Mouse (Mus musculus) embryo, embryonic 10.5 days (tissue): ENCODE results near the gene Prf1.
A peak's percentile ranks its signal among the peaks of the same experiment; 100 is the strongest.

Experiments
- DNase-seq: peaks from one replicate; pipeline ENCODE4 v3.0.0-alpha.2; 2015; ENCODE audit warnings: low spot score

Prf1 gene

GRCm38 (mm10) chr10:61340247-61340646 is 42.6 kb downstream of the Prf1 start:
- DNase-seq, result no peak

GRCm38 (mm10) chr10:61341045-61341444 is 43.4 kb downstream of the Prf1 start:
- no peak for DNase-seq

- DNase-seq, result peak; percentile 70
These were observed 43.9 kb downstream of the Prf1 start for GRCm38 (mm10) chr10:61341557-61341956.

DNA sequence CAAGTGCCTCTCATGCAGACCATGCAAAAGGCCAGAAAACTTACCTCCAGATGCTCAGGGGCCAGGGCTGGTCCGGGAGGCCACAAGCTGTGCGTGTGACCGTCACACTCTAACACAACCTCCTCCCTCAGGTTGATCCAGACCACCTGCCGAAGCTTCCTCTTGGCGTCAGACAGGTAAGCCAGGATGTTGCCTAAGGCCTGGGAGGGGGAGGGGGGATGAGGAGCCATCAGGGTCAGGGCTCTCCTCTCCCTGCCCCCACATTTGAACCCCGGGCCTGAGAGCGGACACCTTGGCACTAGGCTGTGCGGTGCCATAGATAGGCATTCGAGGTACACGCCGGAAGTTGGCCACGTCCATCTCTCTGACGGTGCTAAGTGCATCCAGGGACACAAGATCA is 45.1 kb downstream of the Prf1 start:
- DNase-seq, result no peak

GRCm38 (mm10) chr10:61343950-61344349 is 46.3 kb downstream of the Prf1 start:
- peak; percentile 72 for DNase-seq

- no peak for DNase-seq
These were observed 47.5 kb downstream of the Prf1 start for GRCm38 (mm10) chr10:61345179-61345578.

DNA sequence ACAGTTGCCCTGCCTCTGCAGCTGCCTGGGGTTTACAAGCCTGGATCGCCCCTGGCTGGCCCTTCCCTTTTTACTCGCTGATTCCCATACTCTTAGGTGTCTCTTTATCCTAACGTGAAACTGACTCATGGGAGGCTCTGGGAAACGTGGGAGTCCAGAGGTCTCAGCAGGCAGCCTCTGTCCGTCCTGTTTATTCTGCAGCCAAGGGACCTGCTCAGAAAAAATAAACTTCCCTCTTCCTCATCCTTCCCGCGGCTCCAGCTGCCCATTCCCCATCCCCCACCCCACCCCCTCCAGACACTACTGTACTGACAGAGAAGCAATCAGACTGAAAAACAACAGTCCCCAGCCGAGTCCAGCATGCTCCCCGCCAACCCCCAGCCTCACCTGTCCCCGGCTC is 48.7 kb downstream of the Prf1 start:
- DNase-seq, result no peak

DNA sequence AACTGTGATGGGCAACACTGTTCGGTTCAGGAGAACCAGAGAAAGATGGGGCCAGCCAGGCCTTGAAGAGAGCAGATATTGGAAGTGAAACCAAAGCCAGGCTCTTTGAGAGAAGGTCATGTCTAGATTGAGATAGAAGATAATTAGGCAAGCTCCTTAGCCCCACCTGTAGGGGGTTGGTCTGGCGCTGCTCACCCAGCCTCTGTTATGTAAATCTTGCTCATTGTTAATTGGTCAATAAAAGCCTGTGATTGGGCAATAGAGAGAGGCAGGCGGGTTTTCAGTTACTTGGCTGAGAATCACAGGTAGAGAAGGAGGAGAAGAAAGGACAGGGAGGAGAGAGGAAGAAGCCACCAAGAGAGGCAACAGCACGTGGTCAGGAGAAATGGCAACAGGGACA is 53.6 kb downstream of the Prf1 start:
- no peak for DNase-seq
